Mouse (Mus musculus) heart, postnatal 36 days (tissue): ENCODE data around the gene Rab5if. TPM values are rescaled to one million over a fixed set of nuclear protein-coding genes. Genes with fewer than 3 reads are reported as not detected.
A peak's percentile ranks its signal among the peaks of the same experiment; 100 is the strongest.
"Not testable (repeated sequence)": the region's sequence is repeated elsewhere in the genome, so short reads cannot be mapped to it uniquely, and the experiment has no call there.

ENCODE experiments used
- DNase-seq, 2 experiments: peaks; one replicate each; pipeline ENCODE4 v3.0.0; 2021 to 2022
- intact Hi-C: fragments of 180-260 bp; cut with DNase I; formaldehyde crosslinking; loops from one replicate; pipeline ENCODE4 v1.15.1; 2025
- total RNA-seq, 2 experiments: library from RNA; stranded (reverse); gene quantifications; 2 replicates each; pipeline ENCODE4 v1.2.3; 2021

Gene Rab5if
- total RNA-seq, 2 experiments from 2014 or later: 114 to 123 TPM

GRCm38 (mm10) chr2:156853584-156853983, 9.3 kb upstream of the Rab5if start:
- DNase-seq, intact Hi-C loops: not testable (repeated sequence)

- peak; percentile 28 to 32 for DNase-seq
- intact Hi-C loops: loop anchor here (1.0 kb wide), 1 partner anchor 45 kb away; no protein-coding TSS in a partner anchor
Observed at GRCm38 (mm10) chr2:156853999-156854771, 8.7 kb upstream of the Rab5if start.

- no peak for DNase-seq
- intact Hi-C loops: loop anchor here (5.0 kb wide), 1 partner anchor 124 kb away; no protein-coding TSS in a partner anchor
Observed at GRCm38 (mm10) chr2:156856311-156856710, 6.6 kb upstream of the Rab5if start.

- intact Hi-C loops: loop anchor here (5.0 kb wide), 1 partner anchor 125 kb away; no protein-coding TSS in a partner anchor
- DNase-seq: no peak
Observed at GRCm38 (mm10) chr2:156857385-156857791, 5.5 kb upstream of the Rab5if start.

- intact Hi-C loops: loop anchor here (5.0 kb wide), 1 partner anchor 126 kb away; no protein-coding TSS in a partner anchor
Observed at GRCm38 (mm10) chr2:156857835-156858234, 5.1 kb upstream of the Rab5if start, which contains the start of gene 4930518I15Rik. 4930518I15Rik (minus strand) TSS chr2:156857946.

GRCm38 (mm10) chr2:156858671-156859070, 4.3 kb upstream of the Rab5if start:
- no peak for DNase-seq
- intact Hi-C loops: loop anchor here (5.0 kb wide), 1 partner anchor 126 kb away; no protein-coding TSS in a partner anchor

More at GRCm38 (mm10) chr2:156857835-156858234, 5.1 kb upstream of the Rab5if start, which contains the start of gene 4930518I15Rik:
- DNase-seq: no peak

- DNase-seq: peak; percentile 29 to 39
- intact Hi-C loops: loop anchor here (5.0 kb wide), 1 partner anchor 315 kb away; the partner anchor contains the start of gene Aar2
Observed at GRCm38 (mm10) chr2:156862041-156862717, 749 bp upstream of the Rab5if start.

GRCm38 (mm10) chr2:156863487-156864160, 696 bp downstream of the Rab5if start:
- intact Hi-C loops: loop anchor here (5.0 kb wide), 1 partner anchor 316 kb away; the partner anchor contains the start of gene Aar2
- peak; percentile 39 to 42 for DNase-seq

GRCm38 (mm10) chr2:156864481-156864880, 1.6 kb downstream of the Rab5if start:
- no peak for DNase-seq
- intact Hi-C loops: loop anchor here (5.0 kb wide), 1 partner anchor 317 kb away; the partner anchor contains the start of gene Aar2

- DNase-seq: peak in 1 of 2 experiments; percentile 21
- intact Hi-C loops: no loop called here
Observed at GRCm38 (mm10) chr2:156868994-156869393, 6.1 kb downstream of the Rab5if start.

- no peak for DNase-seq
- intact Hi-C loops: no loop called here
Observed at GRCm38 (mm10) chr2:156869554-156869953, 6.6 kb downstream of the Rab5if start.

- peak; percentile 34 to 55 for DNase-seq
- intact Hi-C loops: no loop called here
Observed at GRCm38 (mm10) chr2:156870519-156870918, 7.6 kb downstream of the Rab5if start.

- intact Hi-C loops: loop anchor here (2.0 kb wide), 3 partner anchors 123 to 221 kb away; no protein-coding TSS in a partner anchor
- peak; percentile 47 to 50 for DNase-seq
Observed at GRCm38 (mm10) chr2:156873629-156874028, 10.7 kb downstream of the Rab5if start.

GRCm38 (mm10) chr2:156874047-156874759, 11.3 kb downstream of the Rab5if start:
- no peak for DNase-seq
- intact Hi-C loops: loop anchor here (2.0 kb wide), 1 partner anchor 221 kb away; no protein-coding TSS in a partner anchor

- DNase-seq: no peak
- intact Hi-C loops: loop anchor here (2.0 kb wide), 1 partner anchor 220 kb away; no protein-coding TSS in a partner anchor
Observed at GRCm38 (mm10) chr2:156874760-156875510, 12.0 kb downstream of the Rab5if start.

GRCm38 (mm10) chr2:156877726-156878125, 14.8 kb downstream of the Rab5if start:
- intact Hi-C loops: no loop called here
- no peak for DNase-seq

- intact Hi-C loops: no loop called here
- no peak for DNase-seq
Observed at GRCm38 (mm10) chr2:156879541-156879940, 16.6 kb downstream of the Rab5if start.

- intact Hi-C loops: no loop called here
Observed at GRCm38 (mm10) chr2:156882431-156883001, 19.6 kb downstream of the Rab5if start.

More at GRCm38 (mm10) chr2:156882431-156883001, 19.6 kb downstream of the Rab5if start:
- no peak for DNase-seq
